Mouse (Mus musculus) kidney, adult 2 months (tissue): ENCODE measurements at regions not wholly inside any gene's neighbourhood (a gene's known extent, or its start where the extent isn't known, plus 50 kb on each side); places are given as distances from the start of the nearest gene placed in this dataset.

Source experiments
- CTCF ChIP-seq: fragments of 200-500 bp; conservative IDR thresholded peaks from 2 replicates; pipeline ENCODE4 v1.5.1; 2011; ENCODE audit warnings: low read depth, mild to moderate bottlenecking, control low read depth, low read length, moderate library complexity, mixed read lengths; ENCODE audit not compliant: insufficient read depth, insufficient read length
- POLR2A ChIP-seq: fragments of 200-500 bp; IDR thresholded peaks from one replicate; pipeline ENCODE4 v1.6.1; 2011; ENCODE audit warnings: low read depth, low read length, control low read depth

DNA sequence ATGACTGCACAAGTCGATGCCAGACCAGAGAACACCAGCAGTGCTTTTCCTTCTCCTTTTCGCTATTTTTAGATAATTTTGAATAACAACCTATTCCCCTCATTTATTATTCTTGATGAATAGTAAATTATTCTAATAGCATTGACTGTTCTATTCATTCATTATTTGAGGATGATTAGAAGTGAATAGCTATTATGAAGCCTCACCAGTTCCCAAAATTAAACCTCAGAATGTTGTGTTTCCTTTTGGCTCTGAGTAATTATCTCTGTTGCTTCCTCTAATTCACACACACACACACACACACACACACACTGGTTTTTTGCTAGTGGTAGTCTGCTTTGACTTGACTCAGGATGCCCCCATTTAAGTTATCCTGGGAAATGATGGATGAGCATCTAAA, 540.7 kb downstream of the Cypt12 start:
- TF ChIP-seq CTCF: no peak
- TF ChIP-seq POLR2A: no peak
